Mouse (Mus musculus) common myeloid progenitor, adult 5-6 weeks (primary cell): ENCODE data around the gene Rnf227. TPM values are rescaled to one million over a fixed set of nuclear protein-coding genes. Genes with fewer than 3 reads are reported as not detected.
"Not testable (repeated sequence)": the region's sequence is repeated elsewhere in the genome, so short reads cannot be mapped to it uniquely, and the experiment has no call there.

Experiments used
- ATAC-seq: replicated peaks from 2 replicates; pipeline ENCODE4 v1.8.0; 2016; ENCODE audit warnings: low read depth, mild to moderate bottlenecking, moderate TSS enrichment, inconsistent platforms; ENCODE audit not compliant: poor library complexity, severe bottlenecking
- total RNA-seq: library from RNA; stranded (forward); fragments of 200-1000, 187-1606 nt; gene quantifications from 2 replicates; pipeline ENCODE4 v1.2.3, GENCODE M21; 2017

Rnf227 gene
- total RNA-seq, result 8.3 and 9.0 TPM in 2 replicates

- peak; percentile 50 for ATAC-seq
These were observed at the start of gene Rnf227 for GRCm38 (mm10) chr11:69340161-69341131. Gene Rnf227, plus strand, starts transcription at chr11:69340461.

DNA sequence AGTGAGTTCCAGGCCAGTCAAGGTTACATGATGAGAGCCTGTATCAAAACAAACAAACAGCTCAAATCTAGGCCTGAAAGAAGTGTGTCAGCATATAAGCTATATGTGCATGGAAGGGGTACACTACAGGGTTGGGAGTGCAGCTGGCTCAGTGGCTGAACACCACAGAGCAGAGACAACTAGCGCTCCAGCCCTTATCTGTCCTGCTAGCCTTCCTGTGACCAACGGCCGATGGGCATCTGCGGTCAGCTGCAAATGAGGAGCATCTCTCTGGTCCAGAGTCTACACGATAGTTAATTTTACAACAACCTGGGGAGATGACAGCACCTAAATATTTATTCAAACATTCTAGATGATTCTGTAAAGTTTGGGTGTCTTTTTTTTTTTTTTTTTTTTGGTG lies 49.1 kb upstream of the Rnf227 start:
- ATAC-seq, result no peak

DNA sequence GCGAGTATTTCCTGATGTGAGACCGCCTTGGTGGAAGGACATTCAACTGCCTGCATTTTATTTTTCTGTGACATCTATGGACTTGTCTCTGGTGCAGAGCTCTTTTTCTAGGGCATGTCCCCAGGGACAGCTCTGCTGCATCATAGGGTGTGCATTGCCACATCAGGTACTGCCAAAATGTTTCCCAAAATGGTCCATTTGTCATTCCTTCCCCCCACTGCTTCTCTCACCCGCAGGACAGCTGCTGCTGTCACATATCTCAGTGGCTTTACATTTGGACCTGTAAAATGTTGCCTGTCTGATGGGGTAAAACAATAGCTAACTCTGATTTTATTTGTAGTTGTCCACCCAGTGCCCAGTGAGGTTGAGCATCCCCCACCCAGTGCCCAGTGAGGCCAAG lies 45.0 kb upstream of the Rnf227 start:
- ATAC-seq, result no peak

- ATAC-seq, result no peak
These were observed 42.5 kb upstream of the Rnf227 start for GRCm38 (mm10) chr11:69297799-69298198.

DNA sequence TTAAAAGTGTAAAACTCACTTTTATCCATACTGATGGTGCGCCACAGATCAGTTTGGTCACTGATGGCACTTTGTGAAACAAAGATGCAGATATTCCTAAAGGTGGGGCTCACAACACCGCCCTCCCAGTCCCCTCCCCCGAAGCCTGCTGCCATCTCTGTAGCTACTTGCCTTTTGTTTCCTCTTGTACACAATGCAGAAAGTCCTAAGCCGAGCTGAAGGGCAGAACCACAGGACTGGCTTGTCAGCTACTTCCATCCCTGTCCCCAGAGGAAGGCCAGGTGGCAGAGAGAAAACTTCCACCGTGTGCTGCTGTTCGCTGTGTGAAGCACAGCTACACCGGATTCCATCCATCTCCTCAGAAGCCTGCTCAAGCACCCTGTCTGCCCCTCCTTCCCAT lies 42.0 kb upstream of the Rnf227 start:
- no peak for ATAC-seq

GRCm38 (mm10) chr11:69302817-69303216 lies 37.4 kb upstream of the Rnf227 start:
- no peak for ATAC-seq

- no peak for ATAC-seq
These were observed 35.0 kb upstream of the Rnf227 start for GRCm38 (mm10) chr11:69305291-69305690.

DNA sequence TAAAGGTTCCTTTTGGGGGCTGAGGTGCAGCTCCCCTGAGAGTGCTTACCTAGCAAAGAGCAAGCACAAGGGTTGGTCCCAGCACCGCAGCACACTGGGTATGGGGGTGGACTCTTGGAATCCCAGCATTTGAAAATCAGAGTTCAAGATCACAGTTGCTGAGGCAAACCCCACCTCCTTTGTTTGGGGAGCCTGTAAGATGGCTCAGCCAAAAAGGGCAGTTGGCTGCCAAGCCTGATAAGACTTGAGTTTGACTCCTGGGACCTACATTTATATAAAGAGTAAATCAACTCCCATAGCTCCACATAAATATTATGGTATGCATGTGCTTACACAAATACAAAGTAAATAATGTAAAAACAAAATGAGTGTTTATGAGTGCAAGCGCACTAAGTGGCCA lies 34.2 kb upstream of the Rnf227 start:
- no peak for ATAC-seq

GRCm38 (mm10) chr11:69311266-69311665 lies 29.0 kb upstream of the Rnf227 start:
- ATAC-seq, result no peak

DNA sequence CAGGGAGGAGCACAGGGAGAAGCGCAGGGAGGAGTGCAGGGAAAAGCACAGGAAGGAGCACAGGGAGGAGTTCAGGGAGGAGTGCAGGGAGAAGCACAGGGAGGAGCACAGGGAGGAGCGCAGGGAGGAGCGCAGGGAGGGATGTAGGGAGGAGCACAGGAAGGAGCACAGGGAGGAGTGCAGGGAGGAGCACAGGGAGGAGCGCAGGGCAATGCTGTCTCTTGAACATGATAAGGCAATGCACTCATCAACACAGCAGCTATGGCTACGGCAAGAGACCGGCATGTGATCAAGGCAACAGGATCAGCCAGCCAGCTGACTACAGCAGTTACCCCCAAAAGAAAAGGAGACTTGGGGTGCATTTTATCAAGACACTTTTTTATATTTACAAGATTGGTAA lies 23.9 kb upstream of the Rnf227 start:
- ATAC-seq, result no peak

DNA sequence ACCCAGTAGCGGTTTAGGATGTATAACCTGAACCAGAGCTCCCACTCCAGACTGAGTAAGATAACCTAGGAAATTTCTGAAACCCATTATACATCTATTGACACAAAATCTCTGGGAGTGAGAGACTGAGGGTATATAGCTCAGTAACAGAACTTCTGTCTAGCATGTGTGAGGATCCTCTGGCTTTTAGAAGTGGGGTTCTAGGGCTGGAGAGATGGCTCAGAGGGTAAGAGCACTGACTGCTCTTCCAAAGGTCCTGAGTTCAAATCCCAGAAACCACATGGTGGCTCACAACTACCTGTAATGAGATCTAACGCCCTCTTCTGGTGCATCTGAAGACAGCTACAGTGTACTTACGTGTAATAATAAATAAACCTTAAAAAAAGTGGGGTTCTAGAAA lies 22.3 kb upstream of the Rnf227 start:
- ATAC-seq, result not testable (repeated sequence)

DNA sequence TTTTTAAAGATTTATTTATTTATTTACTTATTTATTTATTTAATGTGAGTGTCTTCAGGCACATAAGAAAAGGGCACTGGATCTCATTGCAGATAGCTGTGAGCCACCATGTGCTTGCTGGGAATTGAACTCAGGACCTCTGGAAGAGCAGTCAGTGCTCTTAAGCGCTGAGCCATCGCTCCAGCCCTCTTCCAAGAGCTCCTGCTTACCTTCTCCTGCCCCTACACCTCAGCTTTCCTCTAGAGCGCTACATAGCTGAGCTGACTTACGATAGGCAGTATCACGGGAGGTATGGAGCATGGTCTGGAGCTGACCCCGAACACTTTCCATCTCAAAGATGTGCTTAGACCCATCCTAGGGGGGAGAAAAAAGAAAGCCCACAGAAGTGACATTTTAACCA lies 18.7 kb upstream of the Rnf227 start:
- ATAC-seq, result no peak

DNA sequence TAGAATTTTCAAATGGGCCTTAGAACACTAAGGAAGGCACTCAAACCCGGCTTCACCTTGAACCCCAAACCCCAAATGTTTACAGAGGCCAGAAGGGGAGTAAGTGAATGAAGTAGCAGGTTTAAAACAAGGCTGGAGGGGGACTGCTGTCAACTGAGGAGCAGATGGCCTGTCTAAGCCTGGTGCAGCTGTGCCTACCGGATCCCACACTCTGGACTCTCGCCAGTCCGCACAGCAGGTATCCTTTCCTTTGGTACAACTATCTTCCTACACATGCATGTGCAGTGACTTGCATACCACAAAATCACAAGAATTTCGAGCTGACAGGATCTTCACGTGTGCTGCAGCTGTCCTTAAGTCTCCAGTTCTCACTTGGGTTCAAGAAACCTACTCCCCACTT lies 18.3 kb upstream of the Rnf227 start:
- no peak for ATAC-seq

DNA sequence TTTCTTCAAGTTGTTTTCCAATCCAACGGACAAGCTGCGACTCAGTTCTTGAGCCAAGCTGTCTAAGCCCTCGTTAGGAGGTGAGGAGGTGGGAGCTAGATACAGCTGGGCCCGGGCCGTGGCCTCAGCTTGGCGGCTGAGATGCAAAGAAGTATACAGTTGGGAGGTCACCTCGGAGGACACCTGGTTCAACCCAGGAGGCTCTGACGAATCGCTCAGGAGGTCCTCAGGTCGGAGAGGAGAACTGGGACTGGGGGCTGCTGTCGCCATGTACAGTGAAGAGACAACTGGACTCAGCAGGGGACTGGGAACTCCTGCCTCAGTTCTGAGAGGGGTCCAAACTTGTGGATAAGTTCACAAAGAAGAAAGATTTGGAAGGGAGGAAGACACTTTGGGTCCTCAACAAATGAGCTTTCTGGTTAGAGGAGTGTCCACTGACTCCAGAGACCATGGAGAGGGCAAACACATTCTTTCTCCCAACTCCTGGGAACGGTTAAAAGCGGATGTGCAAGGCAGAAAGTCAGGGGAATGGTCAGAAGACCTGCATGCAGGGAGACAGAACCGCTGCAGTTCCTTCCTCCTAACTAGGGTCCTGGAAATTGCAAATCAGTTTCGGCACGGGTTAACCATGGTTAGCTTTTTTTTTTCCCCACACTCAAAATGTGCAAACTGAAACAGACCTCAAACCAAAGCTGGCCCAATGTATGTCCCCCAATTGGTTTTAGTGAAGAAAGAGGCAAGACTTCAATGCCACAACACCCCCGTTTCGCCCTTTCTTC lies 17.4 kb upstream of the Rnf227 start:
- ATAC-seq, result no peak

DNA sequence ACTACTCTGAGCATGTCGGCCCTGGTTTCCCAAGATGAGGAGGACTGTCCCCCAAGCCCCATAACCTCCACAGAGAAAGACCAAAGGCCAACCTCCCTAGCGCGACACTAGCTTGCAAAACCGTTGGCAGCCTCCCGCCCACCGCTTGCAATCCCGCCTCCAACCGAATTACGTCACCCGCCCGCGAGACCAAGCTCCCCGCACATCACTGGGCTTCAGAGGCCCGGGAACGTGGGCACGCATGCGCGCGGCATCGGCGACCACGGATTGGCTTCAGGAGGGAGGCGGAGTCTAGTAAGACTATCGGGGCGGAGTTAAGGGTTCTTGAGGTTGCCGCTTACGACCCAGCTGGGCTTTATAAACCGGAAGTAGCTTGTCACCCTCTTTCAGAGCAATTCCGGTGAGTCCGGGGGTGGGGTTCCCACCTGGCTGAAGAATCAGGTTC lies 16.6 kb upstream of the Rnf227 start, which contains the start of the genes Cntrob and Trappc1:
Cntrob (minus strand) TSS at position 109 of the 445 bp plus-strand sequence.
Trappc1 (plus strand) TSS at position 314 of the 445 bp plus-strand sequence.
- ATAC-seq, result peak; percentile 86

DNA sequence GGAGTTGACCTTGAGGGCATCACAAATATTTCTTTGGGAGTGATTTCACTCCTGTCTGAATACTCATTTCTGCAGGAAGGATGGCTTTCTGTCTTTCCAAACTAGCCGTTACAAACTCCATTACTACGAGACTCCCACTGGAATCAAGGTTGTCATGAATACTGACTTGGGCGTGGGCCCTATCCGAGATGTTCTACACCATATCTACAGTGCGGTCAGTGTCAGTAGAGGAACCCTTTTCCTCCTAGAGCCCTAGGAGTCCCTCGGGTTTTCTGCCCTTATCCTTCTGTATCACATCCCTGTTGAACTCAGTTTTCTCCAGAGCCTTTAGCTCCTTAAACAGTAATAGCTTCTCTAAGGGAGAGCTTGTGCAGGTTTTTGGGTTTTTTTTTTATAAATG lies 15.5 kb upstream of the Rnf227 start:
- no peak for ATAC-seq

GRCm38 (mm10) chr11:69325628-69326407 lies 14.4 kb upstream of the Rnf227 start, which contains the start of gene Kcnab3:
Gene Kcnab3, plus strand, starts transcription at chr11:69326258.
- ATAC-seq, result peak; percentile 72

DNA sequence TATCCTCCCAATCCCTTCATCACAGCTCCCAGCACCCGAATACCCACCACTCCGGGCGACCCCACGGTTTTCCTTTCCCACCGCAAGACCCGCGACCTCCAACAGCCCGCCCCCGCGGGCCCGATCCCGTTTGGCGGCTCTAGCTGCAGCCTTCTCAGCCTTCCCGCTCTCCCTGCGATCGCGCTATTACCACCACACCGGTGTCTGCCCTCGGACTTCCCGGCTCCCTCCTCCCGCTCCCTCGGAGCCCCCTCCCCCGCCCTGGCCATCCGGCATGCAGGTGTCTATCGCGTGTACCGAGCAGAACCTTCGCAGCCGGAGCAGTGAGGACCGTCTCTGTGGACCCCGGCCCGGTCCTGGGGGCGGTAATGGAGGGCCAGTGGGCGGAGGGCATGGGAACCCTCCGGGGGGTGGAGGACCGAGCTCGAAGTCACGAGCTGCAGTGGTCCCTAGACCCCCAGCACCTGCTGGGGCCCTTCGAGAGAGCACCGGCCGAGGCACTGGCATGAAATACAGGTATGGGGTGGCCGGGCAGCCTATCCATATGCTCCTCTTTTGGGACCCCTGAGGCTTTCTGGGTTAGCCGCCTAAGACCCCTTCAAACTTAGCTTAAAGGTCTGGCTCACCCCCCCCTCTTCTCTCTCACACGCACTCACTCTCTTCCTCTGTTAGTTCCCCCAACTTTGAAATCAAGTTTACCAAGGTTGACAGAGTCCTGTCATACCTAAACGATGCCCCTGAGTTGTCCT lies 13.7 kb upstream of the Rnf227 start:
- ATAC-seq, result no peak

- no peak for ATAC-seq
These were observed 13.2 kb upstream of the Rnf227 start for GRCm38 (mm10) chr11:69327157-69327442.

- ATAC-seq, result no peak
These were observed 12.6 kb upstream of the Rnf227 start for GRCm38 (mm10) chr11:69327648-69328047.
